Comparison of ENCODE assay signal across 19 mouse cellular contexts in genomic region chr15:25295753-25296152, GRCm38 (mm10).
DNase-seq lines count a peak whose midpoint lies in the region; ATAC-seq and TF ChIP-seq lines count a peak whose summit lies in the region.
"Had no signal": no experiment of that assay in that cellular context is flagged by ENCODE, and none has a peak within 500 bp of the region (broad histone marks: within the 10 kb centered on the region; RNA-seq: fewer than 3 reads in every experiment).

No protein-coding gene starts in this region.

- no peaks in the 10 kb centered on the region for H3K9me3 ChIP-seq in ES-Bruce4 (replicated peaks; ENCODE audit: control insufficient read depth, insufficient read depth, low read length, poor library complexity, severe bottlenecking)
- no peaks in the 10 kb centered on the region for H3K9me3 ChIP-seq in midbrain, embryonic 13.5 days
- H3K9me3 ChIP-seq: embryonic facial prominence, embryonic 10.5 days; embryonic facial prominence, embryonic 12.5 days; forebrain, embryonic 13.5 days; forebrain, embryonic 15.5 days had no signal

- no peak for TF ChIP-seq CTCF in ES-Bruce4 (IDR thresholded peaks at IDR 0.05; ENCODE audit: low read depth, low read length)

- no peak overlapping the region for H3K4me3 ChIP-seq in ES-Bruce4 (ENCODE audit: low read depth, low read length)
- H3K4me3 ChIP-seq in midbrain, embryonic 13.5 days (replicated peaks), result no peak overlapping the region
- H3K4me3 ChIP-seq: embryonic facial prominence, embryonic 10.5 days; embryonic facial prominence, embryonic 12.5 days; forebrain, embryonic 13.5 days; forebrain, embryonic 15.5 days had no signal

- no peaks in the 10 kb centered on the region for H3K27me3 ChIP-seq in ES-Bruce4 (ENCODE audit: control insufficient read depth, insufficient read depth, low read length, poor library complexity, severe bottlenecking)
- no peaks in the 10 kb centered on the region for H3K27me3 ChIP-seq in midbrain, embryonic 13.5 days
- H3K27me3 ChIP-seq: embryonic facial prominence, embryonic 12.5 days; forebrain, embryonic 15.5 days had no signal

- H3K9ac ChIP-seq in ES-Bruce4 (ENCODE audit: low read depth, poor library complexity, severe bottlenecking), result no peak overlapping the region
- H3K9ac ChIP-seq in midbrain, embryonic 13.5 days (replicated peaks), result no peak overlapping the region
- H3K9ac ChIP-seq: embryonic facial prominence, embryonic 12.5 days; forebrain, embryonic 13.5 days; forebrain, embryonic 15.5 days; forebrain, postnatal 0 days had no signal

- H3K36me3 ChIP-seq in ES-Bruce4 (ENCODE audit: control insufficient read depth, insufficient read depth, low read length, poor library complexity, severe bottlenecking), result no peaks in the 10 kb centered on the region
- no peaks in the 10 kb centered on the region for H3K36me3 ChIP-seq in midbrain, embryonic 13.5 days
- H3K36me3 ChIP-seq: embryonic facial prominence, embryonic 10.5 days; embryonic facial prominence, embryonic 12.5 days; forebrain, embryonic 15.5 days had no signal

- peak; percentile 87 for TF ChIP-seq EP300 in ES-Bruce4 (IDR thresholded peaks at IDR 0.05; ENCODE audit: insufficient read depth, low read depth, low read length)

- 0 out of 2 replicates have a peak overlapping the region, but pooled peaks have one; percentile 39 for H3K27ac ChIP-seq in ES-Bruce4 (ENCODE audit: insufficient read depth, low read length)
- H3K27ac ChIP-seq in midbrain, embryonic 13.5 days, result no peak overlapping the region
- H3K27ac ChIP-seq: embryonic facial prominence, embryonic 10.5 days; embryonic facial prominence, embryonic 12.5 days; forebrain, embryonic 13.5 days; forebrain, embryonic 15.5 days had no signal

- H3K4me2 ChIP-seq in midbrain, embryonic 13.5 days (replicated peaks), result no peak overlapping the region
- H3K4me2 ChIP-seq: embryonic facial prominence, embryonic 12.5 days; forebrain, embryonic 13.5 days; forebrain, embryonic 15.5 days had no signal

- ATAC-seq in midbrain, embryonic 13.5 days, result no peak
- ATAC-seq: forebrain, embryonic 13.5 days; forebrain, embryonic 15.5 days; forebrain, postnatal 0 days had no signal

- 96% methylated on average over 6 of the region's 6 CpGs for WGBS in midbrain, embryonic 13.5 days

- no peak for TF ChIP-seq POLR2A in ES-Bruce4 (IDR thresholded peaks at IDR 0.05; ENCODE audit: insufficient read depth, low read length)

- peaks cover 3% of the 10 kb centered on the region for H3K4me1 ChIP-seq in ES-Bruce4 (ENCODE audit: control insufficient read depth, insufficient read depth, low read length)
- H3K4me1 ChIP-seq in midbrain, embryonic 13.5 days (replicated peaks), result 0 out of 2 replicates have a peak, but pooled peaks cover 18% of the 10 kb centered on the region
- H3K4me1 ChIP-seq: embryonic facial prominence, embryonic 10.5 days; embryonic facial prominence, embryonic 12.5 days had no signal

- DNase-seq in ES-CJ7 (ENCODE audit: low read depth, low spot score), result peak; percentile 25
- peak; percentile 32 for DNase-seq in ZHBTc4 (ENCODE audit: low read depth, low spot score)
- no peak for DNase-seq in kidney, adult 18-20 months
- DNase-seq: adrenal gland, adult 2 months; adrenal gland, postnatal 10 days; adrenal gland, postnatal 25 days; cerebellum, adult 11 months; cerebellum, adult 18-20 months; cerebellum, adult 8-10 months; cerebellum, adult 9-11 months; cerebellum, postnatal 14 days; cerebellum, postnatal 36 days; forebrain, postnatal 0 days had no signal
